Mouse (Mus musculus) heart, embryonic 10.5 days (tissue): ENCODE results near the gene Wdr46. TPM values are rescaled to one million over a fixed set of nuclear protein-coding genes. Genes with fewer than 3 reads are reported as not detected.
"Not testable (repeated sequence)": the region's sequence is repeated elsewhere in the genome, so short reads cannot be mapped to it uniquely, and the experiment has no call there.

Experiments
- DNase-seq: peaks from one replicate; pipeline ENCODE4 v3.0.0-alpha.2; 2017; ENCODE audit warnings: low spot score
- H3K27ac ChIP-seq: fragments of 300-500 bp; sonication (generic); 2 replicates; pipeline ENCODE4 v1.5.1; 2016; ENCODE audit warnings: mild to moderate bottlenecking
- H3K27me3 ChIP-seq: fragments of 300-500 bp; sonication (generic); 2 replicates; pipeline ENCODE4 v1.6.1; 2016; ENCODE audit warnings: mild to moderate bottlenecking; ENCODE audit not compliant: poor library complexity, insufficient read depth, severe bottlenecking
- H3K36me3 ChIP-seq: fragments of 300-500 bp; sonication (generic); 2 replicates; pipeline ENCODE4 v1.6.1; 2016; ENCODE audit warnings: mild to moderate bottlenecking, moderate library complexity
- H3K4me1 ChIP-seq: fragments of 300-500 bp; sonication (generic); 2 replicates; pipeline ENCODE4 v1.6.1; 2016; ENCODE audit warnings: mild to moderate bottlenecking
- H3K4me3 ChIP-seq: fragments of 300-500 bp; sonication (generic); 2 replicates; pipeline ENCODE4 v1.5.1; 2016; ENCODE audit warnings: mild to moderate bottlenecking, moderate library complexity
- H3K9me3 ChIP-seq: fragments of 300-500 bp; sonication (generic); 2 replicates; pipeline ENCODE4 v1.6.1; 2016; ENCODE audit warnings: mild to moderate bottlenecking, moderate library complexity
- WGBS: fragments of 180-500 bp; shearing (Covaris S2); methylation state at CpG from one replicate; pipeline ENCODE4 v1.1.7; 2016; 5-methylcytosine and 5-hydroxymethylcytosine counted together
- polyA plus RNA-seq: library from polyadenylated mRNA; unstranded; fragments of >200 nt; fragmentation: Nextera tagmentation; extraction: Ambion mirVana; gene quantifications from 2 replicates; pipeline ENCODE4 v1.2.1, GENCODE M21; 2016

The Wdr46 gene
- 35.8 and 48.1 TPM in 2 replicates for polyA plus RNA-seq

GRCm38 (mm10) chr17:33940206-33940805 lies at the start of gene Wdr46, which contains the start of gene Pfdn6:
Gene Wdr46, plus strand, starts transcription at chr17:33940660.
Gene Pfdn6, minus strand, starts transcription at chr17:33940343.
- peak; percentile 95 for DNase-seq
- Histone ChIP-seq H3K27ac (peak within 1 kb of the TSS; percentile 87), H3K4me3 (peak within 1 kb of the TSS; percentile 93), H3K27me3 (no peaks in the 10 kb centered on the region), H3K4me1 (peaks cover 26% of the 10 kb centered on the region), H3K36me3 (peaks cover 63% of the 10 kb centered on the region), H3K9me3 (no peaks in the 10 kb centered on the region)
- under 1% methylated on average over 36 of the region's 36 CpGs for WGBS

- Histone ChIP-seq H3K27me3 (no peaks in the 10 kb centered on the region), H3K9me3 (no peaks in the 10 kb centered on the region), H3K27ac (no peak overlapping the region), H3K4me1 (peaks cover 11% of the 10 kb centered on the region), H3K4me3 (no peak overlapping the region), H3K36me3 (peaks cover 7% of the 10 kb centered on the region)
- DNase-seq, result no peak
- 63% methylated on average over 2 of the region's 2 CpGs for WGBS
Observed at GRCm38 (mm10) chr17:33891357-33891756, 49.1 kb upstream of the Wdr46 start.

- H3K27me3 ChIP-seq, H3K9me3 ChIP-seq, H3K27ac ChIP-seq, DNase-seq, H3K4me3 ChIP-seq, H3K36me3 ChIP-seq: not testable (repeated sequence)
- H3K4me1 ChIP-seq, result peaks cover 11% of the 10 kb centered on the region
- 62% methylated on average over 6 of the region's 6 CpGs for WGBS
Observed at GRCm38 (mm10) chr17:33891892-33892291, 48.6 kb upstream of the Wdr46 start.

- H3K4me3 ChIP-seq, result no peak overlapping the region
- no peak overlapping the region for H3K27ac ChIP-seq
- H3K36me3 ChIP-seq, result no peaks in the 10 kb centered on the region
- peaks cover 11% of the 10 kb centered on the region for H3K4me1 ChIP-seq
- no peaks in the 10 kb centered on the region for H3K9me3 ChIP-seq
- H3K27me3 ChIP-seq, result no peaks in the 10 kb centered on the region
- no peak for DNase-seq
- WGBS, result 32% methylated on average over 7 of the region's 7 CpGs
Observed at GRCm38 (mm10) chr17:33892429-33892828, 48.0 kb upstream of the Wdr46 start.

- DNase-seq, H3K36me3 ChIP-seq, H3K27me3 ChIP-seq, H3K9me3 ChIP-seq, H3K4me3 ChIP-seq, H3K27ac ChIP-seq: not testable (repeated sequence)
- H3K4me1 ChIP-seq, result peaks cover 11% of the 10 kb centered on the region
- WGBS, result 73% methylated on average over 4 of the region's 4 CpGs
Observed at GRCm38 (mm10) chr17:33893011-33893410, 47.4 kb upstream of the Wdr46 start.

- WGBS, result 41% methylated on average over 6 of the region's 6 CpGs
- peaks cover 8% of the 10 kb centered on the region for H3K4me1 ChIP-seq
- DNase-seq, result no peak
- no peak overlapping the region for H3K4me3 ChIP-seq
- no peaks in the 10 kb centered on the region for H3K27me3 ChIP-seq
- H3K36me3 ChIP-seq, result no peaks in the 10 kb centered on the region
- no peaks in the 10 kb centered on the region for H3K9me3 ChIP-seq
- H3K27ac ChIP-seq, result no peak overlapping the region
Observed at GRCm38 (mm10) chr17:33897114-33897794, 43.2 kb upstream of the Wdr46 start.

GRCm38 (mm10) chr17:33898193-33898592 lies 42.3 kb upstream of the Wdr46 start:
- not testable (repeated sequence) for H3K27me3 ChIP-seq, DNase-seq, H3K27ac ChIP-seq, H3K4me3 ChIP-seq, H3K4me1 ChIP-seq, H3K36me3 ChIP-seq, H3K9me3 ChIP-seq
- WGBS, result 85% methylated on average over 4 of the region's 4 CpGs

- Histone ChIP-seq H3K27me3 (no peaks in the 10 kb centered on the region), H3K36me3 (no peaks in the 10 kb centered on the region), H3K9me3 (no peaks in the 10 kb centered on the region), H3K4me1 (peaks cover 8% of the 10 kb centered on the region), H3K4me3 (no peak overlapping the region), H3K27ac (0 out of 2 replicates have a peak overlapping the region, but pooled peaks have one; percentile 59)
- WGBS, result 75% methylated on average over 4 of the region's 4 CpGs
- DNase-seq, result no peak
Observed at GRCm38 (mm10) chr17:33899642-33900041, 40.8 kb upstream of the Wdr46 start.

- Histone ChIP-seq H3K9me3 (no peaks in the 10 kb centered on the region), H3K4me3 (no peak overlapping the region), H3K27me3 (no peaks in the 10 kb centered on the region), H3K4me1 (peaks cover 8% of the 10 kb centered on the region), H3K27ac (peak overlapping the region; percentile 59; the same call in 1 of the 2 replicates), H3K36me3 (no peaks in the 10 kb centered on the region)
- 55% methylated on average over 7 of the region's 7 CpGs for WGBS
- DNase-seq, result no peak
Observed at GRCm38 (mm10) chr17:33900281-33900988, 40.0 kb upstream of the Wdr46 start.

GRCm38 (mm10) chr17:33900989-33901314 lies 39.5 kb upstream of the Wdr46 start:
- Histone ChIP-seq H3K9me3 (no peaks in the 10 kb centered on the region), H3K36me3 (no peaks in the 10 kb centered on the region), H3K27ac (no peak overlapping the region), H3K4me1 (peaks cover 8% of the 10 kb centered on the region), H3K27me3 (no peaks in the 10 kb centered on the region), H3K4me3 (no peak overlapping the region)
- 82% methylated on average over 4 of the region's 4 CpGs for WGBS
- no peak for DNase-seq

- no peak for DNase-seq
- no peaks in the 10 kb centered on the region for H3K9me3 ChIP-seq
- no peak overlapping the region for H3K4me3 ChIP-seq
- H3K27me3 ChIP-seq, result no peaks in the 10 kb centered on the region
- no peak overlapping the region for H3K27ac ChIP-seq
- H3K36me3 ChIP-seq, result no peaks in the 10 kb centered on the region
- peaks cover 8% of the 10 kb centered on the region for H3K4me1 ChIP-seq
- WGBS, result 53% methylated on average over 4 of the region's 4 CpGs
Observed at GRCm38 (mm10) chr17:33901653-33902052, 38.8 kb upstream of the Wdr46 start.

GRCm38 (mm10) chr17:33902079-33902478 lies 38.4 kb upstream of the Wdr46 start:
- H3K27me3 ChIP-seq, result no peaks in the 10 kb centered on the region
- no peak for DNase-seq
- no peak overlapping the region for H3K4me3 ChIP-seq
- 66% methylated on average over 4 of the region's 4 CpGs for WGBS
- H3K9me3 ChIP-seq, result no peaks in the 10 kb centered on the region
- H3K4me1 ChIP-seq, result peaks cover 8% of the 10 kb centered on the region
- no peak overlapping the region for H3K27ac ChIP-seq
- no peaks in the 10 kb centered on the region for H3K36me3 ChIP-seq

- H3K27ac ChIP-seq, result no peak overlapping the region
- H3K4me3 ChIP-seq, result no peak overlapping the region
- H3K27me3 ChIP-seq, result no peaks in the 10 kb centered on the region
- H3K9me3 ChIP-seq, result no peaks in the 10 kb centered on the region
- peaks cover 8% of the 10 kb centered on the region for H3K4me1 ChIP-seq
- no peaks in the 10 kb centered on the region for H3K36me3 ChIP-seq
- no peak for DNase-seq
- WGBS, result 82% methylated on average over 7 of the region's 7 CpGs
Observed at GRCm38 (mm10) chr17:33902491-33902890, 38.0 kb upstream of the Wdr46 start.
